Mouse (Mus musculus) forebrain, embryonic 11.5 days (tissue): ENCODE results near the gene Vmn1r4. TPM values are rescaled to one million over a fixed set of nuclear protein-coding genes. Genes with fewer than 3 reads are reported as not detected.

Experiments used
- ATAC-seq: fragments of 200-750 bp; cut with Nextera tagmentation; replicated peaks from 2 replicates; pipeline ENCODE4 v1.8.0; 2017; ENCODE audit warnings: moderate TSS enrichment; ENCODE audit not compliant: low FRiP score
- DNase-seq: peaks from one replicate; pipeline ENCODE4 v3.0.0-alpha.2; 2017; ENCODE audit warnings: low spot score
- H3K27ac ChIP-seq: fragments of 300-500 bp; sonication (generic); 2 replicates; pipeline ENCODE4 v1.5.1; 2014; ENCODE audit warnings: low read depth, low read length
- H3K27me3 ChIP-seq: fragments of 300-500 bp; sonication (generic); 2 replicates; pipeline ENCODE4 v1.6.1; 2014; ENCODE audit warnings: mild to moderate bottlenecking, low read length, mixed read lengths; ENCODE audit not compliant: control insufficient read depth, insufficient read depth
- H3K36me3 ChIP-seq: fragments of 300-500 bp; sonication (generic); 2 replicates; pipeline ENCODE4 v1.6.1; 2014; ENCODE audit warnings: mild to moderate bottlenecking, low read length, moderate library complexity, mixed read lengths; ENCODE audit not compliant: control insufficient read depth, insufficient read depth
- H3K4me1 ChIP-seq: fragments of 300-500 bp; sonication (generic); replicated peaks from 2 replicates; pipeline ENCODE4 v1.6.1; 2014; ENCODE audit warnings: low read length, mixed read lengths; ENCODE audit not compliant: control insufficient read depth, insufficient read depth
- H3K4me2 ChIP-seq: fragments of 300-500 bp; sonication (generic); 2 replicates; pipeline ENCODE4 v1.6.1; 2014; ENCODE audit warnings: low read depth, mild to moderate bottlenecking, low read length, moderate library complexity, mixed read lengths; ENCODE audit not compliant: severe bottlenecking
- H3K4me3 ChIP-seq: fragments of 300-500 bp; sonication (generic); 2 replicates; pipeline ENCODE4 v1.5.1; 2014; ENCODE audit warnings: low read depth, low read length
- H3K9ac ChIP-seq: fragments of 300-500 bp; sonication (generic); 2 replicates; pipeline ENCODE4 v1.6.1; 2014; ENCODE audit warnings: low read length
- H3K9me3 ChIP-seq: fragments of 300-500 bp; sonication (generic); 2 replicates; pipeline ENCODE4 v1.6.1; 2016; ENCODE audit warnings: low read length, mixed read lengths; ENCODE audit not compliant: control insufficient read depth
- WGBS: fragments of 180-500 bp; shearing (Covaris S2); extraction: QIAGEN DNeasy Blood & Tissue Kit; methylation state at CpG from one replicate; pipeline ENCODE4 v1.1.7; 2014; 5-methylcytosine and 5-hydroxymethylcytosine counted together
- polyA plus RNA-seq: library from polyadenylated mRNA; unstranded; fragments of >200 nt; fragmentation: Nextera tagmentation; extraction: Ambion mirVana; gene quantifications from 2 replicates; pipeline ENCODE4 v1.2.1, GENCODE M21; 2014

Vmn1r4 gene
- 0.27 and 0.68 TPM in 2 replicates for polyA plus RNA-seq

GRCm38 (mm10) chr6:56923726-56924707 is at the start of gene Vmn1r4, which contains the start of gene Nt5c3:
Vmn1r4 (plus strand) TSS chr6:56924015.
Nt5c3 (minus strand) TSS chr6:56923932.
- Histone ChIP-seq H3K27ac (peak within 1 kb of the TSS; percentile 25; the same call in 1 of the 2 replicates), H3K9me3 (no peaks in the 10 kb centered on the region), H3K4me3 (peak within 1 kb of the TSS; percentile 54), H3K9ac (peak within 1 kb of the TSS; percentile 73), H3K36me3 (no peaks in the 10 kb centered on the region), H3K27me3 (no peaks in the 10 kb centered on the region), H3K4me2 (peak within 1 kb of the TSS; percentile 51), H3K4me1 (no peaks in the 10 kb centered on the region)
- peak; percentile 95 for DNase-seq
- 4% methylated on average over 44 of the region's 64 CpGs for WGBS
- peak; percentile 98 for ATAC-seq

- Histone ChIP-seq H3K9ac (no peak overlapping the region), H3K4me3 (no peak overlapping the region), H3K36me3 (no peaks in the 10 kb centered on the region; the same call in 1 of the 2 replicates), H3K4me1 (no peaks in the 10 kb centered on the region), H3K4me2 (no peak overlapping the region), H3K9me3 (no peaks in the 10 kb centered on the region), H3K27me3 (no peaks in the 10 kb centered on the region), H3K27ac (no peak overlapping the region)
- 84% methylated on average over 4 of the region's 4 CpGs for WGBS
- DNase-seq (no peak), ATAC-seq (no peak)
Observed at GRCm38 (mm10) chr6:56876870-56877269, 46.9 kb upstream of the Vmn1r4 start.

DNA sequence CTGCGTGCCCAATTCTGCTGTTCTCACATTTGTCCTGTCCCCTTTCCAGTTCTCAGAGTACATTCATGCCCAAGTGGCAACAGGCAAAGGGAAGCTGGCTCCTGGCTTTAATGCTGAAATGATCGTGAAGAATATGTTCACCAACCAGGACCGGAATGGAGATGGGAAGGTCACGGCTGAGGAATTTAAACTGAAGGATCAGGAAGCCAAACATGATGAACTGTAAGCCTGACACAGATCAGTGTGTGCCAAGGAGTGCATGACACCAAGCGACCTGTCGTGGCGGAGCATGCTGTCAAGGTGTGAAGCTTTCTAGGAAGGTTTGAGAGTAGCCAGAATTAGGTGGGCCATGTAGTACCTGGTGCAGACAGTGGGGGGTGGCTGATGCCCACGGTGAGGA is 45.8 kb upstream of the Vmn1r4 start:
- ATAC-seq = no peak
- WGBS = 93% methylated on average over 8 of the region's 8 CpGs
- no peak for DNase-seq
- H3K9ac ChIP-seq = no peak overlapping the region
- H3K36me3 ChIP-seq = no peaks in the 10 kb centered on the region; the same call in 1 of the 2 replicates
- no peak overlapping the region for H3K4me3 ChIP-seq
- H3K4me2 ChIP-seq = no peak overlapping the region
- no peaks in the 10 kb centered on the region for H3K9me3 ChIP-seq
- H3K27ac ChIP-seq = no peak overlapping the region
- no peaks in the 10 kb centered on the region for H3K27me3 ChIP-seq
- H3K4me1 ChIP-seq = no peaks in the 10 kb centered on the region

DNA sequence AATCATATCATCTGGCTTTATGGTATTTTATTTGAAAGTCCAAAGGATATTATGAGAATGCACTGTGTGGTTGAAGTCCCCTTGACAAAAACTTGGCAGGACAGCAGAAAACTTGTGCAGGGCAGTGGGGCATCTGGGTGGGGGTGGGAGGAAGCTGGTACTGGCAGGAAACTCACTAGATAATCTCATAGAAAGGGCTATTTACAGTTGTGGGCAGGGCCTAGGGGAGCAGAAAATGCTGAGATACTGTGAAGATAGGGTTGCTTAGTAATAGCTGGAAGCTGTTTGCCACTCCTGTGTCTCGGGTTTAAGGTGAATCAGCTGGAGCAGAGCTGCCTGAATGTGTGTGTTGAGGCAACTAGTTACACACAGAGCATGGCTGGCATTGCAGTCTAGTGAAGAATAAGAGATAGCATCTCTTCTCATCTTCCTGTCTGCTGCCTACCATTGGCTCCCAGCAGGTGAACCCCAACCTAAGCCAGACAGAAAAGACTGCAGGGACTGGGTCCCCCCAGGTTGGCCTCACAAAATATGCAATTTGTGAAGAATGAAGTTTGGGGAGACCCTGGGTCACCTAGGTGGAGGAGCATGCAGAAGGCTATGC is 44.4 kb upstream of the Vmn1r4 start:
- Histone ChIP-seq H3K4me2 (no peak overlapping the region), H3K9me3 (no peaks in the 10 kb centered on the region), H3K27me3 (no peaks in the 10 kb centered on the region), H3K36me3 (no peaks in the 10 kb centered on the region; the same call in 1 of the 2 replicates), H3K4me1 (no peaks in the 10 kb centered on the region), H3K27ac (no peak overlapping the region), H3K4me3 (no peak overlapping the region), H3K9ac (no peak overlapping the region)
- DNase-seq = no peak
- no peak for ATAC-seq
- WGBS = 65% methylated on average over 1 of the region's 1 CpGs

DNA sequence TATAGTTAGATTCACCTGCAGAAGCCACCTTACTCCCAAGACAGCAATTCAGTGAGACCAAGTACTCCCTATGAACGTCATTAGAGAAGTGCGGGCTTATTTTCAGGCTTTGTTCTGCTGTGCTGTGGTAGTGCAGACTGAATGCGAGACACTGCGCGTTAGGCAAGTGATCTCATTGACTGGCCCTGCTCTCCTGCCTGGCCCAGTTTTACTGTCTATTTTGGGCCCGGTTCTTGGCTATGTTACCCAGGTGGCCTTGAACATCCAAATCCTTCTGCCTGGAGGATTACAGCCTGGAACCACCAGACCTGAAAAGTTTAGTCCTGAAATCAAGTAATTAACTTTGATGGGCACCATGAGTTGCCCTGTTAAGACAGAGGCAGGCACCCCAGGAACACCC is 35.3 kb upstream of the Vmn1r4 start:
- Histone ChIP-seq H3K4me2 (no peak overlapping the region), H3K4me3 (no peak overlapping the region), H3K9ac (no peak overlapping the region), H3K4me1 (no peaks in the 10 kb centered on the region), H3K27ac (no peak overlapping the region), H3K9me3 (no peaks in the 10 kb centered on the region), H3K27me3 (no peaks in the 10 kb centered on the region), H3K36me3 (no peaks in the 10 kb centered on the region)
- 89% methylated on average over 6 of the region's 6 CpGs for WGBS
- no peak for ATAC-seq
- DNase-seq = no peak

DNA sequence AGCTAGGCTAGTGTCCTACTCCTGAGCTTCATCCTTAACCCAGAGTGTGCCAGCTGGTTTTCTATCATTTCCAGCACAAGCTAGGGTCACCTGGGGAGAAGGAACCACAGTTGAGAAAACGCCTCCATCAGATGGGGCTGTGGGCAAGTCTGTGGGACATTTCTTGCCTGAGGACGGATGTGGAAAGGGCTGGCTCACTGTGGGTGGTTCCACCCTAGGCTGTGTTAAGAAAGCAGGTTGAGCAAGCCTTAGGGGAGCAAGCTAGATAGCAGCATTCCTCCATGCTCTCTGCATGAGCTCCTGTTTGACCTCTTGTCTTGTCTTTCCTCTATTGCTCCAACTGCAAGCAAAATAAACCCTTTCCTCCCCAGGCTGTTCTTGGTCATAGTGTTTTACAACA is 33.1 kb upstream of the Vmn1r4 start:
- ATAC-seq = no peak
- Histone ChIP-seq H3K27me3 (no peaks in the 10 kb centered on the region), H3K9me3 (no peaks in the 10 kb centered on the region), H3K4me3 (no peak overlapping the region), H3K9ac (no peak overlapping the region), H3K4me1 (no peaks in the 10 kb centered on the region), H3K27ac (no peak overlapping the region), H3K36me3 (no peaks in the 10 kb centered on the region), H3K4me2 (no peak overlapping the region)
- DNase-seq = no peak
- 87% methylated on average over 2 of the region's 2 CpGs for WGBS

GRCm38 (mm10) chr6:56899601-56900000 is 24.2 kb upstream of the Vmn1r4 start:
- ATAC-seq (no peak), DNase-seq (no peak)
- Histone ChIP-seq H3K9me3 (no peaks in the 10 kb centered on the region), H3K4me2 (no peak overlapping the region), H3K36me3 (no peaks in the 10 kb centered on the region), H3K4me3 (no peak overlapping the region), H3K27me3 (no peaks in the 10 kb centered on the region), H3K4me1 (0 out of 2 replicates have a peak, but pooled peaks cover 2% of the 10 kb centered on the region), H3K27ac (no peak overlapping the region), H3K9ac (no peak overlapping the region)
- WGBS = 83% methylated on average over 3 of the region's 3 CpGs

DNA sequence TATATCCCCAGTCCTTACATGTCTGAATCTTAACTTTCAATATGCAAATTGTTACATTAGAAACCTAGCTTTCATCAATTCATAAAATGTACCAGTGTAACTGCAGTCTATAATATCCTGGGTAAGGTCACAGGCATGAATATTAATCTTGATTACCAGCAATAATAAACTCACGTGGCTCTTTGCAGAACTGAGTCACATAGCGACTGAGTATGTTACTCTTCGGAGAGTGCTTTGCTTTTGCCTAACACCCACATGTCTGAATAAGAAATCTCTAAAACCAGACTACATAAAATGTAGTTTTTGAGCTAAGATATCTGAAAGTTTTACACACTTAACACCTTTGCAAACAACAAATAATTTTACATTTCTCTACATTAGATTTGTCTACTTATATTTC is 22.5 kb upstream of the Vmn1r4 start:
- no peak for ATAC-seq
- WGBS = 78% methylated on average over 3 of the region's 3 CpGs

More for the DNA sequence above, 22.5 kb upstream of the Vmn1r4 start:
- Histone ChIP-seq H3K4me1 (0 out of 2 replicates have a peak, but pooled peaks cover 2% of the 10 kb centered on the region), H3K9ac (no peak overlapping the region), H3K27ac (no peak overlapping the region), H3K9me3 (no peaks in the 10 kb centered on the region), H3K4me3 (no peak overlapping the region), H3K27me3 (no peaks in the 10 kb centered on the region), H3K4me2 (no peak overlapping the region), H3K36me3 (no peaks in the 10 kb centered on the region)
- DNase-seq = no peak
